7 mouse cellular contexts compared by ENCODE assay signal in the genomic region with DNA sequence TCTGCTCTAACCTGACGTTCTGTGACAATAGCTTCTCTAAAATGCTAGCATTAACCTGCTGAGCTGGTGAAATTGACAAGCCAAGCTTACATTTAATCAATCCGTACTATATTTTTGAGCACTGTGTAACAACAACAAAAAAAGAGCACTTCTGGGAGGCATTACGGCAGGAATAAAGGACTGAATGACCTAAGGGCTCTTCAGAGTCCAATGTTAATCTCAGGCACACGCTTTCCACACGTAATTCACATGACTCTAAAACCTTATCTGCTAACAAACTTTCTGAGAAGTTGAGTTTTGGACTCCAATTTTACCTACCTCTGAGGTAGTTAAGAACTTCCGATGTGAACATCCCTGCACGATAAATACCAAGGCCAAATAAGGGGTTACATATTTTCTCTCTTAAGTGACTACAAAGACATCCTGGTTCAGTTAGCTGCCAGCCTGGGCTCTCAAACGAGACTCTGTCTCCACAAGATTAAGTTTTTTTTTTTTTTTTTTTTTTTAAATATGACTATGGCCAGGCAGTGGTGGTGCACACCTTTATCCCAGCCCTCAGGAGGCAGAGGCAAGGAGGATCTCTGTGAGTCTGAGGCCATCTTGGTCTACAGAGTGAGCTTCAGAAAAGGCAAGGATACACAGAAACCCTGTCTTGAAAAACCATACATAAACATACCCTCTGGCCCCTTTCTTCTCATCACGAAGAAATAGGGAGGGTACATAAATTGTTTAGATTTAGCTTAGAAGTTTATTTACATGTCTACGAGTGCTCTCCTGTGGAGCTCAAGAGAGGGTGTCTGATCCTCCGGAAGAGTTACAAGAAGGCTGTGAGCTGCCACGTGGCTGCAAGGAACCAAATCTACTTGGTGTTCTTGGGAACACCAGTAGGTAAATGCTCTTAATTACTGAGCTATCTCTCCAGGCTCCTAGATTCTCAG. TPM values are rescaled to one million over a fixed set of nuclear protein-coding genes. Genes with fewer than 3 reads are reported as not detected.
A peak's percentile ranks its signal among the peaks of the same experiment; 100 is the strongest.
DNase-seq lines count a peak whose midpoint lies in the region; ATAC-seq lines count a peak whose summit lies in the region.

No protein-coding gene starts in this region.

- peaks cover 56% of the 10 kb centered on the region for H3K36me3 ChIP-seq in intestine, embryonic 14.5 days (ENCODE audit: control insufficient read depth, insufficient read depth, low read length)

- H3K4me3 ChIP-seq in intestine, embryonic 14.5 days (ENCODE audit: low read depth, low read length) = peak overlapping the region; percentile 99

- H3K9me3 ChIP-seq in intestine, embryonic 14.5 days (ENCODE audit: control insufficient read depth, low read length) = no peaks in the 10 kb centered on the region

- no peaks in the 10 kb centered on the region for H3K27me3 ChIP-seq in intestine, embryonic 14.5 days (replicated peaks; ENCODE audit: control insufficient read depth, insufficient read depth, low read length)

- WGBS in intestine, embryonic 14.5 days = 20% methylated on average over 12 of the region's 12 CpGs

- DNase-seq in thymus, postnatal 0 days (ENCODE audit: low spot score) = peak; percentile 35
- no peak for DNase-seq in thymus, postnatal 10 days (ENCODE audit: low spot score in 2 of 2)
- peak; percentile 69 for DNase-seq in embryo, embryonic 10.5 days (ENCODE audit: low spot score)
- DNase-seq in intestine, embryonic 14.5 days (ENCODE audit: low spot score) = no peak
- peak; percentile 51 for DNase-seq in naive thymus-derived CD4-positive, alpha-beta T cell, adult 2 months (ENCODE audit: low read depth)
- no peak for DNase-seq in adrenal gland, adult 18-20 months (ENCODE audit: low spot score in 2 of 2)
- DNase-seq in left cerebral cortex, postnatal 36 days (ENCODE audit: low spot score in 2 of 2) = no peak

- H3K27ac ChIP-seq in intestine, embryonic 14.5 days (ENCODE audit: low read depth) = peak overlapping the region; percentile 88

- intact Hi-C loops in left cerebral cortex, postnatal 36 days (cut with DNase I) = no loop called here

- H3K4me2 ChIP-seq in intestine, embryonic 14.5 days (ENCODE audit: low read length) = peak overlapping the region; percentile 93

- ATAC-seq in intestine, embryonic 14.5 days (replicated peaks; ENCODE audit: low FRiP score, low TSS enrichment, low read depth) = no peak

- peak overlapping the region; percentile 99 for H3K9ac ChIP-seq in intestine, embryonic 14.5 days (ENCODE audit: low read length)

- peaks cover 8% of the 10 kb centered on the region; the same call in 1 of the 2 replicates for H3K4me1 ChIP-seq in intestine, embryonic 14.5 days (replicated peaks; ENCODE audit: control insufficient read depth, insufficient read depth, low read length)

RNA-seq across cellular contexts. Expression of a gene that starts 1.2 kb away (rescaled TPM):
- polyA plus RNA-seq in thymus, postnatal 0 days (2015; fragmentation: Nextera tagmentation; extraction: Ambion mirVana) = 278 and 300 TPM in 2 replicates
- polyA plus RNA-seq in intestine, embryonic 14.5 days (2014; fragmentation: Nextera tagmentation; extraction: Ambion mirVana) = 286 and 300 TPM in 2 replicates
- 100 to 1,000 TPM; 163 to 186 TPM for total RNA-seq in adrenal gland, adult 18-20 months (2021)
- 10 to 100 TPM; 92.2 to 97.3 TPM for total RNA-seq in left cerebral cortex, postnatal 36 days (2021)

RNA-seq across cellular contexts. Expression of a gene that starts 1.4 kb away (rescaled TPM):
- 29.8 and 46.3 TPM in 2 replicates for polyA plus RNA-seq in thymus, postnatal 0 days (2015; fragmentation: Nextera tagmentation; extraction: Ambion mirVana)
- polyA plus RNA-seq in intestine, embryonic 14.5 days (2014; fragmentation: Nextera tagmentation; extraction: Ambion mirVana) = 58.0 and 59.9 TPM in 2 replicates
- 10 to 100 TPM; 24.9 to 25.1 TPM for total RNA-seq in adrenal gland, adult 18-20 months (2021)
- 10 to 100 TPM; 14.6 to 19.0 TPM for total RNA-seq in left cerebral cortex, postnatal 36 days (2021)

RNA-seq across cellular contexts. Expression of a gene that starts 29.6 kb away (rescaled TPM):
- polyA plus RNA-seq in thymus, postnatal 0 days (2015; fragmentation: Nextera tagmentation; extraction: Ambion mirVana) = 157 and 161 TPM in 2 replicates
- 121 and 142 TPM in 2 replicates for polyA plus RNA-seq in intestine, embryonic 14.5 days (2014; fragmentation: Nextera tagmentation; extraction: Ambion mirVana)
- total RNA-seq in adrenal gland, adult 18-20 months (2021) = 10 to 100 TPM; 64.8 to 70.6 TPM
- 10 to 100 TPM; 64.7 to 73.8 TPM for total RNA-seq in left cerebral cortex, postnatal 36 days (2021)

RNA-seq across cellular contexts. Expression of a gene that starts 52.1 kb away (rescaled TPM):
- not detected in 2 replicates for polyA plus RNA-seq in thymus, postnatal 0 days (2015; fragmentation: Nextera tagmentation; extraction: Ambion mirVana)
- not detected in 2 replicates for polyA plus RNA-seq in intestine, embryonic 14.5 days (2014; fragmentation: Nextera tagmentation; extraction: Ambion mirVana)
- not detected for total RNA-seq in adrenal gland, adult 18-20 months (2021)
- not detected for total RNA-seq in left cerebral cortex, postnatal 36 days (2021)

RNA-seq across cellular contexts. Expression of a gene that starts 54.3 kb away (rescaled TPM):
- polyA plus RNA-seq in thymus, postnatal 0 days (2015; fragmentation: Nextera tagmentation; extraction: Ambion mirVana) = 76.9 and 83.3 TPM in 2 replicates
- polyA plus RNA-seq in intestine, embryonic 14.5 days (2014; fragmentation: Nextera tagmentation; extraction: Ambion mirVana) = 101 and 118 TPM in 2 replicates
- 100 to 1,000 TPM; 124 to 260 TPM for total RNA-seq in adrenal gland, adult 18-20 months (2021)
- 10 to 100 TPM; 33.7 to 34.1 TPM for total RNA-seq in left cerebral cortex, postnatal 36 days (2021)

Comparison
In these comparisons a context has a peak if more than half of its experiments do, and no peak if none do; other contexts are left out.
1. DNase-seq: peak in thymus, postnatal 0 days (single experiment), embryo, embryonic 10.5 days (single experiment) and naive thymus-derived CD4-positive, alpha-beta T cell, adult 2 months (single experiment); none in thymus, postnatal 10 days (0 of 2), intestine, embryonic 14.5 days (single experiment), adrenal gland, adult 18-20 months (0 of 2) and left cerebral cortex, postnatal 36 days (0 of 2).